Mouse (Mus musculus) forebrain, embryonic 16.5 days (tissue): ENCODE measurements around the gene Hhat. TPM values are rescaled to one million over a fixed set of nuclear protein-coding genes. Genes with fewer than 3 reads are reported as not detected.

Experiments used
- ATAC-seq: fragments of 200-750 bp; cut with Nextera tagmentation; 2 replicates; pipeline ENCODE4 v1.8.0; 2017; ENCODE audit warnings: mild to moderate bottlenecking, moderate library complexity
- H3K27ac ChIP-seq: fragments of 300-500 bp; sonication (generic); 2 replicates; pipeline ENCODE4 v1.5.1; 2014; ENCODE audit warnings: low read length, control low read depth
- H3K27me3 ChIP-seq: fragments of 300-500 bp; sonication (generic); replicated peaks from 2 replicates; pipeline ENCODE4 v1.6.1; 2014; ENCODE audit warnings: low read length; ENCODE audit not compliant: control insufficient read depth, insufficient read depth
- H3K36me3 ChIP-seq: fragments of 300-500 bp; sonication (generic); 2 replicates; pipeline ENCODE4 v1.6.1; 2014; ENCODE audit not compliant: control insufficient read depth, insufficient read depth
- H3K4me1 ChIP-seq: fragments of 300-500 bp; sonication (generic); replicated peaks from 2 replicates; pipeline ENCODE4 v1.6.1; 2014; ENCODE audit warnings: low read length; ENCODE audit not compliant: control insufficient read depth, insufficient read depth
- H3K4me2 ChIP-seq: fragments of 300-500 bp; sonication (generic); 2 replicates; pipeline ENCODE4 v1.6.1; 2014; ENCODE audit warnings: mild to moderate bottlenecking, low read length, control low read depth
- H3K4me3 ChIP-seq: fragments of 300-500 bp; sonication (generic); replicated peaks from 2 replicates; pipeline ENCODE4 v1.5.1; 2014; ENCODE audit warnings: mild to moderate bottlenecking, low read length, control low read depth
- H3K9ac ChIP-seq: fragments of 300-500 bp; sonication (generic); replicated peaks from 2 replicates; pipeline ENCODE4 v1.6.1; 2014; ENCODE audit warnings: low read depth, low read length, control low read depth
- H3K9me3 ChIP-seq: fragments of 300-500 bp; sonication (generic); 2 replicates; pipeline ENCODE4 v1.6.1; 2016; ENCODE audit warnings: low read length; ENCODE audit not compliant: control insufficient read depth
- WGBS: fragments of 180-500 bp; shearing (Covaris S2); extraction: QIAGEN DNeasy Blood & Tissue Kit; methylation state at CpG from one replicate; pipeline ENCODE4 v1.1.7; 2014; 5-methylcytosine and 5-hydroxymethylcytosine counted together
- polyA plus RNA-seq: library from polyadenylated mRNA; unstranded; fragments of >200 nt; fragmentation: Nextera tagmentation; extraction: Ambion mirVana; gene quantifications from 2 replicates; pipeline ENCODE4 v1.2.1, GENCODE M21; 2015

Hhat gene
- polyA plus RNA-seq, 1 experiment from 2014 or later: 3.6 TPM

DNA sequence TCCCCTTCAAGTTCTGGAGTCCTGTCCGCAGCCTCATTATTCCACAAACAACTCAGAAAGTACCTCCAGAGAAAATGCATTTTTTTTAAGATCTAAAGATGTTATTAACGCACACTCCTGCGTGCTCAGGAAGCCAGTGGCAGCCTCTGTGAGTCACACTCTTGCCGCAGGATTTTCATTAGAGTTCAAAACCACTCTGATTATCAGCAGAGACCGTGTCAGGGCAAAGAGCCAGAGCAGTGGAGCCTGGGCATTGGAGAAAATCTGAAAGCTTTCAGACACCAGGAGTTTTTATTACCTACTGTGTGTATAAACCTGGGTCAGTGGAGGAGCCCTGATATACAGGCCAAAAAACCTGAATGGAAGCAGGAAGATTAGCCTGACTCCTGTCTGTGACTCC, 292.8 kb downstream of the Hhat start:
- H3K27ac ChIP-seq: no peak overlapping the region
- H3K27me3 ChIP-seq: no peaks in the 10 kb centered on the region
- H3K4me2 ChIP-seq: no peak overlapping the region
- no peak overlapping the region for H3K9ac ChIP-seq
- no peaks in the 10 kb centered on the region for H3K36me3 ChIP-seq
- H3K4me1 ChIP-seq: no peaks in the 10 kb centered on the region
- 76% methylated on average over 5 of the region's 5 CpGs for WGBS
- H3K4me3 ChIP-seq: no peak overlapping the region
- no peaks in the 10 kb centered on the region for H3K9me3 ChIP-seq
- no peak for ATAC-seq

DNA sequence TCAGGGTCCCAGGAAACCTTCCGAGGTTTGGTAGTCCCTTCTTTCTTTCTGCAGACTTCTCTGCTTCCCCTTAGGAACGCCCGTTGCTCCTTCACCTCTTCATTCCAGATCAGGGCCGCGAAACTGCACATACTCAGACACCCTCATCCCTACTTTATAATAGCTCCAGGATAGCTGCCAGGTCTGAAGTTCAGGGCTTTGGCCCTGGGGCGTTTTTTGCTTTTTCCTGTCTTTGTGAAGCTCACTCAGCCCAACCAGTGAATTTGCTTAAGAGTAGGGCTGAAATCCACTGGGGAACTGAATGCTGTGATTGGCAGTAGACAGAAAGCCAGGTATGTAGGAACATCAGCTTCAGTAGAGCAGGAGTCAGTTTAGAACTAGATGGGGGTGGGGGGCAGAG, 293.5 kb downstream of the Hhat start:
- no peak overlapping the region for H3K27ac ChIP-seq
- ATAC-seq: no peak

GRCm38 (mm10) chr1:192476704-192477103, 294.3 kb downstream of the Hhat start:
- H3K9ac ChIP-seq: no peak overlapping the region
- no peaks in the 10 kb centered on the region for H3K36me3 ChIP-seq
- no peaks in the 10 kb centered on the region for H3K9me3 ChIP-seq
- H3K27me3 ChIP-seq: no peaks in the 10 kb centered on the region
- no peak overlapping the region for H3K27ac ChIP-seq
- no peaks in the 10 kb centered on the region for H3K4me1 ChIP-seq
- WGBS: 82% methylated on average over 7 of the region's 7 CpGs
- no peak overlapping the region for H3K4me3 ChIP-seq
- H3K4me2 ChIP-seq: no peak overlapping the region
- no peak for ATAC-seq

More for the DNA sequence above, 293.5 kb downstream of the Hhat start:
- Histone ChIP-seq H3K9me3 (no peaks in the 10 kb centered on the region), H3K27me3 (no peaks in the 10 kb centered on the region), H3K4me3 (no peak overlapping the region), H3K4me2 (no peak overlapping the region), H3K36me3 (no peaks in the 10 kb centered on the region), H3K9ac (no peak overlapping the region), H3K4me1 (no peaks in the 10 kb centered on the region)
- WGBS: 67% methylated on average over 6 of the region's 6 CpGs

DNA sequence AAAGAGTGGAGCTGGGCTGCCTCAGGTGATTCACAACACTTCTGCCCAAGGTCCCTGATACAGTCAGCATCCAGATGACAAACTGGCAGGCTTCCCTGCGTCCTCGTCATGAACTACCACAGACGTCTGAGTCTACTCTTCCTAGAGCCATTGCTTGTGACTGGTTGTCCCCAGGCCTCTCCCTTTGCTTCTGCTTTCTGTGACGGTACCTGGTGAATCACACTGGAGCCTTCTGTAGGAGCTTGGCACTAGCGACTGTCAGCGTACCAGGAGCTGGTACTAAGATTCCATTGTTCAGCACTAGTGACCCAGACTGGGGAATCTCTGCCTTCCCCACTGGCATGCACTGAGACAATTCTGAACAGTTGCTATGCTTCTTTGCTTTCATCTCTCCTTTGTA, 297.9 kb downstream of the Hhat start:
- Histone ChIP-seq H3K4me1 (no peaks in the 10 kb centered on the region), H3K27ac (no peak overlapping the region), H3K4me2 (no peak overlapping the region), H3K9me3 (no peaks in the 10 kb centered on the region), H3K9ac (no peak overlapping the region), H3K4me3 (no peak overlapping the region), H3K27me3 (no peaks in the 10 kb centered on the region), H3K36me3 (no peaks in the 10 kb centered on the region)
- WGBS: 91% methylated on average over 6 of the region's 6 CpGs
- ATAC-seq: no peak

GRCm38 (mm10) chr1:192472366-192472765, 298.7 kb downstream of the Hhat start:
- no peaks in the 10 kb centered on the region for H3K36me3 ChIP-seq
- H3K4me1 ChIP-seq: no peaks in the 10 kb centered on the region
- WGBS: 58% methylated on average over 4 of the region's 4 CpGs
- no peak overlapping the region for H3K9ac ChIP-seq
- H3K27me3 ChIP-seq: no peaks in the 10 kb centered on the region
- H3K4me3 ChIP-seq: no peak overlapping the region
- no peak overlapping the region for H3K27ac ChIP-seq
- ATAC-seq: no peak
- no peak overlapping the region for H3K4me2 ChIP-seq
- no peaks in the 10 kb centered on the region for H3K9me3 ChIP-seq

- Histone ChIP-seq H3K4me2 (no peak overlapping the region), H3K36me3 (no peaks in the 10 kb centered on the region), H3K27me3 (no peaks in the 10 kb centered on the region), H3K27ac (no peak overlapping the region), H3K9ac (no peak overlapping the region), H3K9me3 (no peaks in the 10 kb centered on the region), H3K4me1 (no peaks in the 10 kb centered on the region), H3K4me3 (no peak overlapping the region)
- ATAC-seq: no peak
- 83% methylated on average over 4 of the region's 4 CpGs for WGBS
Observed at GRCm38 (mm10) chr1:192463732-192464131, 307.3 kb downstream of the Hhat start.

DNA sequence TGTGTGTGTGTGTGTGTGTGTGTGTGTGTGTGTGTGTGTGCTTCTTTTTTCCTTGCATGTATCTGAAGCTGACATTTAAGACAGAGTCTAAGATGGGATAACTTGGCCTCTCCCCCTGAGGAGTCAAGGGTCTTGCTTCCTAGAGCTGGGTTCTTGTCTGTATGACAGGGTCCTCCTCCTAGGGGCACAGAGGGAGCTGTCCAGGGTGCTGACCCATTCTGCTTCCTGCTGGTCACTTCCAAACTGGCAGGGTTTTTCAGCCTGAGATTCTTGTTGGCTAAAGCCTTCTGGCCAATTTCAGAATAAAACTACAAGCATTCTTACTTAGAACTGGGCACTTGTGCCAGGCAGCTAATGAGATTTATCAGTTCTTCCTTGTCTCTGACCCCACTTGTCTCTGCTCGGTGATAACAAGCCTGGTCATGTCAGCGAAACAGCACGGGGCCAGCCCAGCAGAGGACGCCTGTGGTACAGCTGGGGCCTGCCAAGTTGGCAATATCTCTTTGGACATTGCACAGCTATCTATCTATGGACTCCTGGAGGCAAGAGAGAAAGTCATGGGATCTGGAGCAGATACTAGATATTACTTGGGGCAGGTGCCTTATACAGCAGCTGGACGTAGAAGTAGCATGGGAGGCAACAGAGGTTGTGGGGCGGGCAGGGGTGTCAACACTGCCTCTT, 313.4 kb downstream of the Hhat start:
- Histone ChIP-seq H3K4me2 (no peak overlapping the region), H3K4me3 (no peak overlapping the region), H3K36me3 (no peaks in the 10 kb centered on the region), H3K27ac (no peak overlapping the region), H3K27me3 (no peaks in the 10 kb centered on the region), H3K9me3 (no peaks in the 10 kb centered on the region), H3K9ac (no peak overlapping the region), H3K4me1 (no peaks in the 10 kb centered on the region)
- ATAC-seq: no peak
- 73% methylated on average over 6 of the region's 6 CpGs for WGBS

DNA sequence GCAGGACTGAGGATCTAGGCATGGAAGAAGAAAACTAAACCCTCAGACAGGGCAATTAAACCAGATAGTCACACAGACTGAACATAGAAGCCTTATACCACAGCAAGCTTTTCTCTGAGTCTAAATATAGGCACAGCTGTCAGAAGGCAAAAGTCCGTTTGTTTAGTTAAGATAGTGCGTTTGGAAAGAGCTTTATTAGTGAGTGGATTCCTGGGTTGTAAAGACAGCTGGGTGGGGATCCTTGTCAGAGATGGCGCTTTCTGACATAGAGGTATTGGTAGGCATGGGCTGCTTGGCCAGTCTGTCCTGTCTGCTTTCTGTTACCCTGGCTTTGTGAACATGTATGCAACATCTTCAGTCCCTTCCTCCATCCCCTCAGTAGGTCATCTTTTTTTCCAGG, 314.0 kb downstream of the Hhat start:
- ATAC-seq: no peak
- no peak overlapping the region for H3K4me2 ChIP-seq
- 62% methylated on average over 3 of the region's 3 CpGs for WGBS

DNA sequence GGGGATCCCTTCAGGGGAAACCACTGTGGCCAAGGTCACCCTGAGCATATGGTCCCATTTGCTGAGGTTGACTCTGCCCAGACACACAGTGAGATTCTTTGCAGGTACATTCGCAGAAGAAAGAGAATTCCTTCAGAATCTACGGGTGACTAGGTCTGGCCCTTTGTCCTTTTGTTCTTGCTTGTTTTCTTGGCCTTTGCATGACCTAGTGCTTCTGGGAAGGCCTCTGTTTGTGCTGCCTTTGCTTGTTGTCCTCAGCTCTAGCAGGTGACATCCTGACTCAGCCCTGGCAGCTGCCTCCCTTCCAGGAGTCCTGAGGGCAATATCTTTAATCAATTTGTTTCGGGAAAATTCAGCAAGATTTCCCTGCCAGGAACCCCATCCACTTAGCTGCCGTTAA, 316.0 kb downstream of the Hhat start:
- no peak overlapping the region for H3K4me2 ChIP-seq
- no peak for ATAC-seq
- H3K4me1 ChIP-seq: no peaks in the 10 kb centered on the region
- H3K9me3 ChIP-seq: no peaks in the 10 kb centered on the region
- H3K27me3 ChIP-seq: no peaks in the 10 kb centered on the region
- H3K4me3 ChIP-seq: no peak overlapping the region
- no peak overlapping the region for H3K27ac ChIP-seq
- 52% methylated on average over 4 of the region's 4 CpGs for WGBS
- H3K36me3 ChIP-seq: no peaks in the 10 kb centered on the region
- H3K9ac ChIP-seq: no peak overlapping the region

More for the DNA sequence above, 314.0 kb downstream of the Hhat start:
- H3K9me3 ChIP-seq: no peaks in the 10 kb centered on the region
- no peaks in the 10 kb centered on the region for H3K36me3 ChIP-seq
- H3K27me3 ChIP-seq: no peaks in the 10 kb centered on the region
- no peaks in the 10 kb centered on the region for H3K4me1 ChIP-seq
- H3K27ac ChIP-seq: no peak overlapping the region
- H3K4me3 ChIP-seq: no peak overlapping the region
- no peak overlapping the region for H3K9ac ChIP-seq

DNA sequence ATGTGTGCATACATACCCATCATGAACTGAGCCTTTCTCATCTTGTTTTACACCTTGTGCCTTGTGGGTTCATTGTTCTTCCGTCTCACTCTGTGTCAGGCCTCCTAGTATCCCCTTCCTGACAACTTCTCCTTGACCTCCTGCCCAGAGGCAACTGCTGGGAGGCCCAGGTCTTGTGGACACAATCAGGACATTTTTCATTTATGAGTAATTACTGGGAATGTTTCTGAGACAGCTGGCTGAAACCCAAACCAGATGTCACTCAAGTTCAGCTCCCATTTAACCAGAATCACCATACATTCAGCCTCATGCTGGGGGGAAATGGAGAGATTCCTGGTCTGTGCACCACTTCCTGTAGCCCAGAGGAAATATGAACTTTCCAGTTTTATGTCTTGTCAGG, 316.5 kb downstream of the Hhat start:
- H3K4me1 ChIP-seq: no peaks in the 10 kb centered on the region
- H3K27me3 ChIP-seq: no peaks in the 10 kb centered on the region
- no peak overlapping the region for H3K4me3 ChIP-seq
- no peak overlapping the region for H3K9ac ChIP-seq
- H3K36me3 ChIP-seq: no peaks in the 10 kb centered on the region
- no peak overlapping the region for H3K4me2 ChIP-seq
- ATAC-seq: no peak
- no peak overlapping the region for H3K27ac ChIP-seq
- no peaks in the 10 kb centered on the region for H3K9me3 ChIP-seq
- 72% methylated on average over 1 of the region's 1 CpGs for WGBS
